Comparison of ENCODE assay signal across 8 mouse cellular contexts in the genomic region with DNA sequence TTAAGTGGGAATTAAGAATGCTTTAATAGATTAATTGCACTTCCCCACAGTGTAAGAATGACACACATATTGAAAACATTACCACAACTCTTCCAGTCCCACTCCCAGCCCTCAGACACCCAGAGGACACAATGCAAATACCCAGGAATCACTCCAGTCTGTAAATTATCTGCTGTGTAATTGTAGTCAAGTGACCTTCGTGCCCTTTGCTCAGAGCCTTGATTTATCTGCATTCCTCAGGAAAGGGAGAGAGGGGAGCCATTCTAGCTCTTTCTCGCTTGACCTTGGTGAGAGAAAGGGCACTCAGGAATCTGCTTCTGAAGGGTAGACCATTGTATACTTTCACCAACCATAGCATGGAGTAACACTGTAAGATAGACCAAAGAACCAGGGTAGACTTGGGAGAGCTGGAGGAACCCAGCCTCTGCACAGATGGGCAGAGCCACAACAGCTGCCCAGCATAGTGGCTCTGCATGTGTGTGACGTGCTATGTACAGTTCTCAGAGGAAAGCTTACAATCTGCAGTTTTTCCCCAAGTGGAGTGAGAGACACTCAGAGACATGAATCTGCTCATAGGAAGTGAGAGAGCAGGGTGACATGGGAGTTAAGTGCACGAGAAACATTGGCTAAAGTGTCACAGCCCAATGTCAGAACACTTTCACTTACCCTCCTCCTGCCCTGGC. TPM values are rescaled to one million over a fixed set of nuclear protein-coding genes. Genes with fewer than 3 reads are reported as not detected.
DNase-seq lines count a peak whose midpoint lies in the region; ATAC-seq and TF ChIP-seq lines count a peak whose summit lies in the region.

No protein-coding gene starts in this region.

- no peaks in the 10 kb centered on the region for H3K27me3 ChIP-seq in kidney, postnatal 0 days (ENCODE audit: insufficient read depth, low read length)
- no peaks in the 10 kb centered on the region for H3K27me3 ChIP-seq in liver, postnatal 0 days (ENCODE audit: insufficient read depth, low read length)
- H3K27me3 ChIP-seq in midbrain, embryonic 10.5 days (ENCODE audit: low read depth, poor library complexity, severe bottlenecking) = no peaks in the 10 kb centered on the region

- no peak for TF ChIP-seq POLR2A in embryonic fibroblast, embryonic 13.5 days (IDR thresholded peaks at IDR 0.05; ENCODE audit: low read depth, low read length)

- peak; percentile 76 for DNase-seq in kidney, postnatal 0 days (ENCODE audit: low spot score)
- DNase-seq in kidney, adult 11 months = no peak
- DNase-seq in embryo, embryonic 10.5 days (ENCODE audit: low spot score) = peak; percentile 79
- no peak for DNase-seq in liver, postnatal 0 days
- DNase-seq in midbrain, embryonic 10.5 days (ENCODE audit: low spot score) = no peak
- no peak for DNase-seq in urinary bladder, adult 18-20 months (ENCODE audit: low spot score in 2 of 2)
- no peak for DNase-seq in cerebellum, postnatal 25 days

- no peak for TF ChIP-seq EP300 in liver, postnatal 0 days (IDR thresholded peaks at IDR 0.05; ENCODE audit: low read depth)

- WGBS in kidney, postnatal 0 days = 11% methylated on average over 4 of the region's 4 CpGs
- 33% methylated on average over 4 of the region's 4 CpGs for WGBS in liver, postnatal 0 days (ENCODE audit: insufficient replicate concordance)
- WGBS in midbrain, embryonic 10.5 days = 57% methylated on average over 4 of the region's 4 CpGs

- H3K9ac ChIP-seq in kidney, postnatal 0 days (ENCODE audit: low read depth, low read length) = no peak overlapping the region
- no peak overlapping the region; the same call in 1 of the 2 replicates for H3K9ac ChIP-seq in liver, postnatal 0 days (replicated peaks)

- H3K27ac ChIP-seq in kidney, postnatal 0 days = peak overlapping the region; percentile 75
- peak overlapping the region; percentile 59 for H3K27ac ChIP-seq in embryonic fibroblast, embryonic 13.5 days (ENCODE audit: insufficient read depth, low read length)
- H3K27ac ChIP-seq in liver, postnatal 0 days (ENCODE audit: low read depth) = peak overlapping the region; percentile 71
- H3K27ac ChIP-seq in midbrain, embryonic 10.5 days (replicated peaks) = no peak overlapping the region; the same call in 1 of the 2 replicates

- H3K9me3 ChIP-seq in kidney, postnatal 0 days (replicated peaks; ENCODE audit: low read length) = no peaks in the 10 kb centered on the region
- H3K9me3 ChIP-seq in liver, postnatal 0 days (ENCODE audit: low read length) = no peaks in the 10 kb centered on the region
- H3K9me3 ChIP-seq in midbrain, embryonic 10.5 days (replicated peaks) = no peaks in the 10 kb centered on the region

- H3K4me3 ChIP-seq in kidney, postnatal 0 days (replicated peaks; ENCODE audit: low read depth, low read length) = no peak overlapping the region
- H3K4me3 ChIP-seq in embryonic fibroblast, embryonic 13.5 days (ENCODE audit: insufficient read depth, low read length) = no peak overlapping the region
- H3K4me3 ChIP-seq in liver, postnatal 0 days (ENCODE audit: low read depth, low read length) = no peak overlapping the region
- no peak overlapping the region for H3K4me3 ChIP-seq in midbrain, embryonic 10.5 days

- peaks cover 15% of the 10 kb centered on the region for H3K4me1 ChIP-seq in kidney, postnatal 0 days (replicated peaks; ENCODE audit: insufficient read depth, low read length)
- no peaks in the 10 kb centered on the region for H3K4me1 ChIP-seq in embryonic fibroblast, embryonic 13.5 days (ENCODE audit: control insufficient read depth, insufficient read depth, low read length)
- H3K4me1 ChIP-seq in liver, postnatal 0 days (ENCODE audit: insufficient read depth) = peaks cover 31% of the 10 kb centered on the region
- H3K4me1 ChIP-seq in midbrain, embryonic 10.5 days = peaks cover 36% of the 10 kb centered on the region

- no peak for TF ChIP-seq CTCF in kidney, postnatal 0 days (IDR thresholded peaks at IDR 0.05; ENCODE audit: low read depth)
- no peak for TF ChIP-seq CTCF in embryonic fibroblast, embryonic 13.5 days (IDR thresholded peaks at IDR 0.05; ENCODE audit: borderline replicate concordance, insufficient read depth, low read length)
- no peak for TF ChIP-seq CTCF in liver, postnatal 0 days (IDR thresholded peaks at IDR 0.05; ENCODE audit: low read depth)

- peak; percentile 31; the same call in 1 of the 2 replicates for ATAC-seq in kidney, postnatal 0 days (replicated peaks; ENCODE audit: low FRiP score, low read depth)
- no peak for ATAC-seq in liver, postnatal 0 days

- 0 out of 2 replicates have a peak overlapping the region, but pooled peaks have one; percentile 24 for H3K4me2 ChIP-seq in kidney, postnatal 0 days (ENCODE audit: low read length)
- H3K4me2 ChIP-seq in liver, postnatal 0 days (ENCODE audit: low read depth, low read length) = no peak overlapping the region

- H3K36me3 ChIP-seq in kidney, postnatal 0 days (ENCODE audit: insufficient read depth, low read length) = no peaks in the 10 kb centered on the region
- no peaks in the 10 kb centered on the region for H3K36me3 ChIP-seq in liver, postnatal 0 days (replicated peaks; ENCODE audit: insufficient read depth, low read length)
- no peaks in the 10 kb centered on the region for H3K36me3 ChIP-seq in midbrain, embryonic 10.5 days

RNA-seq across cellular contexts. Expression of a gene that starts 18.2 kb away (rescaled TPM):
- 1.8 and 2.2 TPM in 2 replicates for polyA plus RNA-seq in kidney, postnatal 0 days (2015; fragmentation: Nextera tagmentation; extraction: Ambion mirVana)
- polyA plus RNA-seq in embryonic fibroblast, embryonic 13.5 days (2011; ENCODE audit: insufficient read length, low read depth, missing spikeins) = not detected in 2 replicates
- 1.8 and 3.9 TPM in 2 replicates for polyA plus RNA-seq in liver, postnatal 0 days (2015; fragmentation: Nextera tagmentation; extraction: Ambion mirVana)
- 0.12 and 0.26 TPM in 2 replicates for polyA plus RNA-seq in midbrain, embryonic 10.5 days (2016; fragmentation: Nextera tagmentation; extraction: Ambion mirVana)

Comparison
In these comparisons a context has a peak if more than half of its experiments do, and no peak if none do; other contexts are left out.
1. DNase-seq: peak in kidney, postnatal 0 days (single experiment) and embryo, embryonic 10.5 days (single experiment); none in kidney, adult 11 months (single experiment), liver, postnatal 0 days (single experiment), midbrain, embryonic 10.5 days (single experiment), urinary bladder, adult 18-20 months (0 of 2) and cerebellum, postnatal 25 days (0 of 2).